Mouse (Mus musculus): ENCODE data around the gene Hmcn2. TPM values are rescaled to one million over a fixed set of nuclear protein-coding genes. Genes with fewer than 3 reads are reported as not detected.

Gene Hmcn2
- polyA plus RNA-seq, 1 experiment from 2014 or later: 0.11 TPM

GRCm38 (mm10) chr2:31472406-31473065, 158.3 kb downstream of the Hmcn2 start:
- H3K9ac ChIP-seq (replicated peaks; ENCODE audit: low read depth, low read length): no peak overlapping the region
- H3K4me1 ChIP-seq (replicated peaks; ENCODE audit: control insufficient read depth, insufficient read depth, low read length): peaks cover 15% of the 10 kb centered on the region
- peaks cover 32% of the 10 kb centered on the region for H3K27me3 ChIP-seq (replicated peaks; ENCODE audit: control insufficient read depth, insufficient read depth, low read length)
- H3K27ac ChIP-seq (ENCODE audit: low read length): no peak overlapping the region
- no peaks in the 10 kb centered on the region for H3K36me3 ChIP-seq (ENCODE audit: control insufficient read depth, insufficient read depth)
- WGBS: 44% methylated on average over 10 of the region's 10 CpGs
- H3K9me3 ChIP-seq (ENCODE audit: control insufficient read depth, low read length): no peaks in the 10 kb centered on the region
- H3K4me3 ChIP-seq (replicated peaks; ENCODE audit: low read length): no peak overlapping the region
- no peak overlapping the region for H3K4me2 ChIP-seq (ENCODE audit: low read length)
- ATAC-seq: no peak

GRCm38 (mm10) chr2:31473941-31474340, 159.7 kb downstream of the Hmcn2 start:
- H3K36me3 ChIP-seq (ENCODE audit: control insufficient read depth, insufficient read depth): no peaks in the 10 kb centered on the region
- WGBS: 64% methylated on average over 4 of the region's 4 CpGs

DNA sequence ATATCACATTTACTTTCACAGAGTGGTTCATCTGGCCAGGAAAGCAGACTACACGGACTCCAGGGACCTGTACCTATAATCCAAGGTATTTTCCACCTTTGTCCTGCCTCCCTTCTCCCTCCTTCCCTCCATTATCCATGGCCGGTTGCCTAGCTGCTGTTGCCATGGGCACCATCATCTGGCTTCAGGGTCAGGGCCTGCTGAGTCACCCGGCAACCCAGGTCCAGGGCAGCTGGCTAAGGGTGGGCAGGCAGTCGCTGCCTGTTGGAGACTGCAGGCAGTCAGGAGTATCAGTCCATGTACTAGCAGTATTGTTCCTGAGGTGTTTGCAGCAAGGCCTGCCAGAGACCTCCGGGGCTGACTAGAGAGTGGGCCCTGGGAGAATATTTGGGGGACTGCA, 160.5 kb downstream of the Hmcn2 start:
- Histone ChIP-seq H3K4me2 (ENCODE audit: low read length) (no peak overlapping the region), H3K9me3 (ENCODE audit: control insufficient read depth, low read length) (no peaks in the 10 kb centered on the region), H3K4me1 (replicated peaks; ENCODE audit: control insufficient read depth, insufficient read depth, low read length) (peaks cover 10% of the 10 kb centered on the region), H3K36me3 (ENCODE audit: control insufficient read depth, insufficient read depth) (no peaks in the 10 kb centered on the region), H3K27me3 (replicated peaks; ENCODE audit: control insufficient read depth, insufficient read depth, low read length) (peaks cover 18% of the 10 kb centered on the region), H3K9ac (replicated peaks; ENCODE audit: low read depth, low read length) (no peak overlapping the region), H3K27ac (ENCODE audit: low read length) (no peak overlapping the region), H3K4me3 (replicated peaks; ENCODE audit: low read length) (no peak overlapping the region)
- ATAC-seq: no peak
- WGBS: 50% methylated on average over 5 of the region's 5 CpGs

More at GRCm38 (mm10) chr2:31473941-31474340, 159.7 kb downstream of the Hmcn2 start:
- H3K27ac ChIP-seq (ENCODE audit: low read length): no peak overlapping the region
- peaks cover 15% of the 10 kb centered on the region for H3K4me1 ChIP-seq (replicated peaks; ENCODE audit: control insufficient read depth, insufficient read depth, low read length)
- ATAC-seq: no peak
- no peaks in the 10 kb centered on the region for H3K9me3 ChIP-seq (ENCODE audit: control insufficient read depth, low read length)
- no peak overlapping the region for H3K4me2 ChIP-seq (ENCODE audit: low read length)
- no peak overlapping the region for H3K4me3 ChIP-seq (replicated peaks; ENCODE audit: low read length)
- H3K9ac ChIP-seq (replicated peaks; ENCODE audit: low read depth, low read length): no peak overlapping the region
- H3K27me3 ChIP-seq (replicated peaks; ENCODE audit: control insufficient read depth, insufficient read depth, low read length): peaks cover 23% of the 10 kb centered on the region

- no peaks in the 10 kb centered on the region for H3K36me3 ChIP-seq (ENCODE audit: control insufficient read depth, insufficient read depth)
- H3K4me2 ChIP-seq (ENCODE audit: low read length): no peak overlapping the region
- no peak for ATAC-seq
- no peaks in the 10 kb centered on the region for H3K4me1 ChIP-seq (replicated peaks; ENCODE audit: control insufficient read depth, insufficient read depth, low read length)
- no peak overlapping the region for H3K4me3 ChIP-seq (replicated peaks; ENCODE audit: low read length)
- H3K27me3 ChIP-seq (replicated peaks; ENCODE audit: control insufficient read depth, insufficient read depth, low read length): peaks cover 18% of the 10 kb centered on the region
- H3K9me3 ChIP-seq (ENCODE audit: control insufficient read depth, low read length): no peaks in the 10 kb centered on the region
- H3K27ac ChIP-seq (ENCODE audit: low read length): no peak overlapping the region
- no peak overlapping the region for H3K9ac ChIP-seq (replicated peaks; ENCODE audit: low read depth, low read length)
- 67% methylated on average over 10 of the region's 10 CpGs for WGBS
These were observed 162.0 kb downstream of the Hmcn2 start for GRCm38 (mm10) chr2:31476107-31476820.

- no peak overlapping the region for H3K4me2 ChIP-seq (ENCODE audit: low read length)
- no peak overlapping the region for H3K27ac ChIP-seq (ENCODE audit: low read length)
- no peak for ATAC-seq
- H3K4me3 ChIP-seq (replicated peaks; ENCODE audit: low read length): no peak overlapping the region
- H3K4me1 ChIP-seq (replicated peaks; ENCODE audit: control insufficient read depth, insufficient read depth, low read length): no peaks in the 10 kb centered on the region
- H3K9me3 ChIP-seq (ENCODE audit: control insufficient read depth, low read length): no peaks in the 10 kb centered on the region
- no peak overlapping the region for H3K9ac ChIP-seq (replicated peaks; ENCODE audit: low read depth, low read length)
- H3K27me3 ChIP-seq (replicated peaks; ENCODE audit: control insufficient read depth, insufficient read depth, low read length): peaks cover 18% of the 10 kb centered on the region
- H3K36me3 ChIP-seq (ENCODE audit: control insufficient read depth, insufficient read depth): no peaks in the 10 kb centered on the region
- 74% methylated on average over 12 of the region's 12 CpGs for WGBS
These were observed 163.3 kb downstream of the Hmcn2 start for GRCm38 (mm10) chr2:31477234-31478161.

GRCm38 (mm10) chr2:31482914-31483575, 168.8 kb downstream of the Hmcn2 start:
- Histone ChIP-seq H3K27me3 (replicated peaks; ENCODE audit: control insufficient read depth, insufficient read depth, low read length) (peaks cover 63% of the 10 kb centered on the region), H3K4me3 (replicated peaks; ENCODE audit: low read length) (no peak overlapping the region), H3K27ac (ENCODE audit: low read length) (no peak overlapping the region), H3K36me3 (ENCODE audit: control insufficient read depth, insufficient read depth) (no peaks in the 10 kb centered on the region), H3K4me2 (ENCODE audit: low read length) (no peak overlapping the region), H3K9me3 (ENCODE audit: control insufficient read depth, low read length) (no peaks in the 10 kb centered on the region), H3K4me1 (replicated peaks; ENCODE audit: control insufficient read depth, insufficient read depth, low read length) (no peaks in the 10 kb centered on the region), H3K9ac (replicated peaks; ENCODE audit: low read depth, low read length) (no peak overlapping the region)
- WGBS: 23% methylated on average over 8 of the region's 8 CpGs
- peak; percentile 92 for ATAC-seq

GRCm38 (mm10) chr2:31484187-31484586, 170.0 kb downstream of the Hmcn2 start:
- peaks cover 65% of the 10 kb centered on the region for H3K27me3 ChIP-seq (replicated peaks; ENCODE audit: control insufficient read depth, insufficient read depth, low read length)
- H3K36me3 ChIP-seq (ENCODE audit: control insufficient read depth, insufficient read depth): no peaks in the 10 kb centered on the region
- H3K4me3 ChIP-seq (replicated peaks; ENCODE audit: low read length): no peak overlapping the region
- no peaks in the 10 kb centered on the region for H3K9me3 ChIP-seq (ENCODE audit: control insufficient read depth, low read length)
- H3K27ac ChIP-seq (ENCODE audit: low read length): no peak overlapping the region
- peaks cover 4% of the 10 kb centered on the region for H3K4me1 ChIP-seq (replicated peaks; ENCODE audit: control insufficient read depth, insufficient read depth, low read length)
- H3K4me2 ChIP-seq (ENCODE audit: low read length): no peak overlapping the region
- WGBS: 22% methylated on average over 5 of the region's 5 CpGs
- 0 out of 2 replicates have a peak, but pooled peaks have one; percentile 31 for ATAC-seq
- no peak overlapping the region for H3K9ac ChIP-seq (replicated peaks; ENCODE audit: low read depth, low read length)

GRCm38 (mm10) chr2:31489166-31489565, 175.0 kb downstream of the Hmcn2 start:
- no peaks in the 10 kb centered on the region for H3K9me3 ChIP-seq (ENCODE audit: control insufficient read depth, low read length)
- no peak overlapping the region for H3K4me2 ChIP-seq (ENCODE audit: low read length)
- ATAC-seq: peak; percentile 60
- peaks cover 66% of the 10 kb centered on the region for H3K27me3 ChIP-seq (replicated peaks; ENCODE audit: control insufficient read depth, insufficient read depth, low read length)
- WGBS: 24% methylated on average over 12 of the region's 12 CpGs
- no peak overlapping the region for H3K4me3 ChIP-seq (replicated peaks; ENCODE audit: low read length)
- H3K4me1 ChIP-seq (replicated peaks; ENCODE audit: control insufficient read depth, insufficient read depth, low read length): peaks cover 17% of the 10 kb centered on the region
- H3K27ac ChIP-seq (ENCODE audit: low read length): no peak overlapping the region
- no peak overlapping the region for H3K9ac ChIP-seq (replicated peaks; ENCODE audit: low read depth, low read length)
- H3K36me3 ChIP-seq (ENCODE audit: control insufficient read depth, insufficient read depth): no peaks in the 10 kb centered on the region

Measured in forebrain, embryonic 16.5 days (tissue).